ENCODE assay signal across 18 mouse cellular contexts in genomic region chr12:108682240-108683023, GRCm38 (mm10). TPM values are rescaled to one million over a fixed set of nuclear protein-coding genes. Genes with fewer than 3 reads are reported as not detected.
DNase-seq lines count a peak whose midpoint lies in the region; ATAC-seq and TF ChIP-seq lines count a peak whose summit lies in the region.
"Had no signal": no experiment of that assay in that cellular context is flagged by ENCODE, and none has a peak within 500 bp of the region (broad histone marks: within the 10 kb centered on the region; RNA-seq: fewer than 3 reads in every experiment).

No protein-coding gene starts in this region.

- H3K36me3 ChIP-seq in kidney, adult 2 months (ENCODE audit: control insufficient read depth, insufficient read depth, low read length): no peaks in the 10 kb centered on the region
- H3K36me3 ChIP-seq in kidney, embryonic 14.5 days (ENCODE audit: control insufficient read depth, insufficient read depth, low read length): peaks cover 88% of the 10 kb centered on the region
- H3K36me3 ChIP-seq in forebrain, embryonic 14.5 days (ENCODE audit: control insufficient read depth, insufficient read depth, low read length): peaks cover 92% of the 10 kb centered on the region

- H3K4me3 ChIP-seq in kidney, adult 2 months (ENCODE audit: insufficient read depth, low read depth, low read length): no peak overlapping the region
- no peak overlapping the region for H3K4me3 ChIP-seq in kidney, embryonic 14.5 days (ENCODE audit: low read length)
- H3K4me3 ChIP-seq in forebrain, embryonic 14.5 days (ENCODE audit: low read depth, low read length): no peak overlapping the region
- H3K4me3 ChIP-seq: forebrain, embryonic 13.5 days; midbrain, embryonic 12.5 days; neural tube, embryonic 12.5 days had no signal

- no peak for TF ChIP-seq POLR2A in kidney, adult 2 months (IDR thresholded peaks at IDR 0.05; ENCODE audit: low read depth, low read length)

- no peak overlapping the region for H3K4me2 ChIP-seq in kidney, embryonic 14.5 days (replicated peaks; ENCODE audit: low read depth, low read length)
- H3K4me2 ChIP-seq in forebrain, embryonic 14.5 days (ENCODE audit: low read length): no peak overlapping the region
- H3K4me2 ChIP-seq: forebrain, embryonic 13.5 days; hindbrain, embryonic 14.5 days; liver, embryonic 11.5 days; midbrain, embryonic 12.5 days; neural tube, embryonic 12.5 days had no signal

- peak; percentile 55 for ATAC-seq in frontal cortex, adult (ENCODE audit: low TSS enrichment)
- ATAC-seq in kidney, embryonic 14.5 days (ENCODE audit: low FRiP score, low TSS enrichment): no peak
- ATAC-seq in forebrain, embryonic 14.5 days: no peak
- ATAC-seq: forebrain, embryonic 13.5 days had no signal

- no peak for DNase-seq in frontal cortex, postnatal 10 days (ENCODE audit: low spot score in 2 of 2)
- DNase-seq in kidney, adult 2 months: peak; percentile 72
- peak; percentile 42 for DNase-seq in right cerebral cortex, adult 18-20 months
- no peak for DNase-seq in right cerebral cortex, postnatal 14 days
- no peak for DNase-seq in forebrain, embryonic 14.5 days (ENCODE audit: low spot score)
- no peak for DNase-seq in T-cell, adult 2 months (ENCODE audit: low spot score)
- DNase-seq: cerebellum, adult 18-20 months; cerebellum, postnatal 36 days; heart, postnatal 36 days; lung, adult 18-20 months; thymus, postnatal 36 days had no signal

- H3K4me1 ChIP-seq in kidney, adult 2 months (ENCODE audit: control insufficient read depth, insufficient read depth, low read length): peaks cover 20% of the 10 kb centered on the region
- H3K4me1 ChIP-seq in kidney, embryonic 14.5 days (ENCODE audit: control insufficient read depth, insufficient read depth, low read length): 0 out of 2 replicates have a peak, but pooled peaks cover 3% of the 10 kb centered on the region
- no peaks in the 10 kb centered on the region for H3K4me1 ChIP-seq in forebrain, embryonic 14.5 days (ENCODE audit: control insufficient read depth, insufficient read depth, low read length)
- H3K4me1 ChIP-seq: forebrain, embryonic 13.5 days; midbrain, embryonic 12.5 days; neural tube, embryonic 12.5 days had no signal

- no peak for TF ChIP-seq CTCF in kidney, adult 2 months (conservative IDR thresholded peaks at IDR 0.05; ENCODE audit: insufficient read depth, insufficient read length, low read depth, low read length)

- no peak overlapping the region for H3K27ac ChIP-seq in kidney, adult 2 months (ENCODE audit: insufficient read depth, low read depth, low read length)
- no peak overlapping the region for H3K27ac ChIP-seq in kidney, embryonic 14.5 days (ENCODE audit: low read depth, low read length)
- no peak overlapping the region for H3K27ac ChIP-seq in forebrain, embryonic 14.5 days (ENCODE audit: low read depth, low read length)
- H3K27ac ChIP-seq: forebrain, embryonic 13.5 days; hindbrain, embryonic 14.5 days; midbrain, embryonic 12.5 days; neural tube, embryonic 12.5 days had no signal

- no peak overlapping the region for H3K9ac ChIP-seq in kidney, embryonic 14.5 days (ENCODE audit: low read depth, low read length)
- H3K9ac ChIP-seq in forebrain, embryonic 14.5 days (ENCODE audit: low read length): no peak overlapping the region
- H3K9ac ChIP-seq: forebrain, embryonic 13.5 days; hindbrain, embryonic 14.5 days; midbrain, embryonic 12.5 days; neural tube, embryonic 12.5 days had no signal

- H3K9me3 ChIP-seq in kidney, embryonic 14.5 days (ENCODE audit: control insufficient read depth, low read length): no peaks in the 10 kb centered on the region
- H3K9me3 ChIP-seq in forebrain, embryonic 14.5 days (replicated peaks; ENCODE audit: control insufficient read depth, low read length): no peaks in the 10 kb centered on the region
- H3K9me3 ChIP-seq: forebrain, embryonic 13.5 days; midbrain, embryonic 12.5 days; neural tube, embryonic 12.5 days had no signal

- H3K27me3 ChIP-seq in kidney, adult 2 months (replicated peaks; ENCODE audit: control insufficient read depth, insufficient read depth, low read length): no peaks in the 10 kb centered on the region
- H3K27me3 ChIP-seq in kidney, embryonic 14.5 days (ENCODE audit: control insufficient read depth, insufficient read depth, low read length): no peaks in the 10 kb centered on the region
- H3K27me3 ChIP-seq in forebrain, embryonic 14.5 days (replicated peaks; ENCODE audit: control insufficient read depth, insufficient read depth, low read length): no peaks in the 10 kb centered on the region
- H3K27me3 ChIP-seq: forebrain, embryonic 13.5 days; midbrain, embryonic 12.5 days; neural tube, embryonic 12.5 days had no signal

- 78% methylated on average over 13 of the region's 13 CpGs for WGBS in kidney, adult 2 months
- 89% methylated on average over 13 of the region's 13 CpGs for WGBS in kidney, embryonic 14.5 days
- WGBS in forebrain, embryonic 14.5 days: 90% methylated on average over 13 of the region's 13 CpGs

RNA-seq across cellular contexts. Expression of gene Degs2, which starts 19.7 kb away (rescaled TPM):
- polyA plus RNA-seq in kidney, adult 2 months (2012; rRNA removed): 24.2 and 28.8 TPM in 2 replicates
- 6.6 and 7.3 TPM in 2 replicates for polyA plus RNA-seq in kidney, embryonic 14.5 days (2014; fragmentation: Nextera tagmentation; extraction: Ambion mirVana)
- polyA plus RNA-seq in forebrain, embryonic 14.5 days (2014; fragmentation: Nextera tagmentation; extraction: Ambion mirVana): 1.1 and 1.3 TPM in 2 replicates

Comparison
In these comparisons a context has a peak if more than half of its experiments do, and no peak if none do; other contexts are left out.
1. DNase-seq: peak in kidney, adult 2 months (single experiment) and right cerebral cortex, adult 18-20 months (single experiment); none in frontal cortex, postnatal 10 days (0 of 2), right cerebral cortex, postnatal 14 days (single experiment), forebrain, embryonic 14.5 days (single experiment) and T-cell, adult 2 months (single experiment).